Mouse (Mus musculus): ENCODE data around the gene Hrh2. TPM values are rescaled to one million over a fixed set of nuclear protein-coding genes. Genes with fewer than 3 reads are reported as not detected.

The Hrh2 gene
- polyA plus RNA-seq, 1 experiment from 2014 or later: 0.09 TPM

- Histone ChIP-seq H3K27ac (ENCODE audit: low read length) (no peak overlapping the region), H3K4me2 (ENCODE audit: low read depth, low read length) (no peak overlapping the region), H3K9me3 (ENCODE audit: control insufficient read depth, low read length) (no peaks in the 10 kb centered on the region), H3K9ac (ENCODE audit: low read depth, low read length) (no peak overlapping the region), H3K27me3 (replicated peaks; ENCODE audit: control insufficient read depth, insufficient read depth, low read length) (no peaks in the 10 kb centered on the region), H3K4me1 (ENCODE audit: control insufficient read depth, insufficient read depth, low read length) (no peaks in the 10 kb centered on the region), H3K36me3 (ENCODE audit: control insufficient read depth, insufficient read depth, low read length) (no peaks in the 10 kb centered on the region), H3K4me3 (ENCODE audit: low read length) (no peak overlapping the region)
- WGBS: 90% methylated on average over 4 of the region's 4 CpGs
- ATAC-seq: no peak
Observed at GRCm38 (mm10) chr13:54181947-54182346, 10.0 kb upstream of the Hrh2 start.

- WGBS: 83% methylated on average over 5 of the region's 5 CpGs
Observed at GRCm38 (mm10) chr13:54186394-54186793, 5.5 kb upstream of the Hrh2 start.

GRCm38 (mm10) chr13:54188190-54188706 is 3.7 kb upstream of the Hrh2 start:
- no peak overlapping the region for H3K4me3 ChIP-seq (ENCODE audit: low read length)
- H3K27ac ChIP-seq (ENCODE audit: low read length): no peak overlapping the region
- peaks cover 10% of the 10 kb centered on the region for H3K27me3 ChIP-seq (replicated peaks; ENCODE audit: control insufficient read depth, insufficient read depth, low read length)
- no peaks in the 10 kb centered on the region for H3K9me3 ChIP-seq (ENCODE audit: control insufficient read depth, low read length)
- 79% methylated on average over 7 of the region's 7 CpGs for WGBS
- H3K9ac ChIP-seq (ENCODE audit: low read depth, low read length): no peak overlapping the region
- ATAC-seq: no peak
- no peaks in the 10 kb centered on the region for H3K36me3 ChIP-seq (ENCODE audit: control insufficient read depth, insufficient read depth, low read length)
- no peaks in the 10 kb centered on the region for H3K4me1 ChIP-seq (ENCODE audit: control insufficient read depth, insufficient read depth, low read length)
- H3K4me2 ChIP-seq (ENCODE audit: low read depth, low read length): no peak overlapping the region

More at GRCm38 (mm10) chr13:54186394-54186793, 5.5 kb upstream of the Hrh2 start:
- no peak for ATAC-seq
- H3K27me3 ChIP-seq (replicated peaks; ENCODE audit: control insufficient read depth, insufficient read depth, low read length): 0 out of 2 replicates have a peak, but pooled peaks cover 3% of the 10 kb centered on the region
- no peak overlapping the region for H3K4me2 ChIP-seq (ENCODE audit: low read depth, low read length)
- H3K9ac ChIP-seq (ENCODE audit: low read depth, low read length): no peak overlapping the region
- H3K4me1 ChIP-seq (ENCODE audit: control insufficient read depth, insufficient read depth, low read length): no peaks in the 10 kb centered on the region
- H3K36me3 ChIP-seq (ENCODE audit: control insufficient read depth, insufficient read depth, low read length): no peaks in the 10 kb centered on the region
- no peak overlapping the region for H3K4me3 ChIP-seq (ENCODE audit: low read length)
- no peak overlapping the region for H3K27ac ChIP-seq (ENCODE audit: low read length)
- no peaks in the 10 kb centered on the region for H3K9me3 ChIP-seq (ENCODE audit: control insufficient read depth, low read length)

- Histone ChIP-seq H3K4me3 (ENCODE audit: low read length) (no peak overlapping the region), H3K36me3 (ENCODE audit: control insufficient read depth, insufficient read depth, low read length) (no peaks in the 10 kb centered on the region), H3K27ac (ENCODE audit: low read length) (no peak overlapping the region), H3K9ac (ENCODE audit: low read depth, low read length) (no peak overlapping the region), H3K4me2 (ENCODE audit: low read depth, low read length) (no peak overlapping the region), H3K27me3 (replicated peaks; ENCODE audit: control insufficient read depth, insufficient read depth, low read length) (peaks cover 10% of the 10 kb centered on the region), H3K4me1 (ENCODE audit: control insufficient read depth, insufficient read depth, low read length) (no peaks in the 10 kb centered on the region), H3K9me3 (ENCODE audit: control insufficient read depth, low read length) (no peaks in the 10 kb centered on the region)
- 77% methylated on average over 14 of the region's 14 CpGs for WGBS
- ATAC-seq: no peak
Observed at GRCm38 (mm10) chr13:54189896-54190295, 2.0 kb upstream of the Hrh2 start.

- Histone ChIP-seq H3K27me3 (replicated peaks; ENCODE audit: control insufficient read depth, insufficient read depth, low read length) (peaks cover 10% of the 10 kb centered on the region), H3K27ac (ENCODE audit: low read length) (no peak overlapping the region), H3K36me3 (ENCODE audit: control insufficient read depth, insufficient read depth, low read length) (no peaks in the 10 kb centered on the region), H3K9me3 (ENCODE audit: control insufficient read depth, low read length) (no peaks in the 10 kb centered on the region), H3K4me2 (ENCODE audit: low read depth, low read length) (no peak overlapping the region), H3K9ac (ENCODE audit: low read depth, low read length) (no peak overlapping the region), H3K4me3 (ENCODE audit: low read length) (no peak overlapping the region), H3K4me1 (ENCODE audit: control insufficient read depth, insufficient read depth, low read length) (no peaks in the 10 kb centered on the region)
- 64% methylated on average over 3 of the region's 3 CpGs for WGBS
- no peak for ATAC-seq
Observed at GRCm38 (mm10) chr13:54191181-54191580, 748 bp upstream of the Hrh2 start.

GRCm38 (mm10) chr13:54193580-54193979 is 1.7 kb downstream of the Hrh2 start:
- H3K27me3 ChIP-seq (replicated peaks; ENCODE audit: control insufficient read depth, insufficient read depth, low read length): peaks cover 10% of the 10 kb centered on the region
- no peak overlapping the region for H3K27ac ChIP-seq (ENCODE audit: low read length)
- no peak overlapping the region for H3K4me3 ChIP-seq (ENCODE audit: low read length)
- no peak overlapping the region for H3K4me2 ChIP-seq (ENCODE audit: low read depth, low read length)
- no peak for ATAC-seq
- no peaks in the 10 kb centered on the region for H3K9me3 ChIP-seq (ENCODE audit: control insufficient read depth, low read length)
- H3K9ac ChIP-seq (ENCODE audit: low read depth, low read length): no peak overlapping the region
- H3K4me1 ChIP-seq (ENCODE audit: control insufficient read depth, insufficient read depth, low read length): no peaks in the 10 kb centered on the region
- WGBS: 44% methylated on average over 5 of the region's 5 CpGs
- no peaks in the 10 kb centered on the region for H3K36me3 ChIP-seq (ENCODE audit: control insufficient read depth, insufficient read depth, low read length)

- WGBS: 56% methylated on average over 9 of the region's 9 CpGs
Observed at GRCm38 (mm10) chr13:54199000-54199399, 7.1 kb downstream of the Hrh2 start.

GRCm38 (mm10) chr13:54202458-54202857 is 10.5 kb downstream of the Hrh2 start:
- H3K4me2 ChIP-seq (ENCODE audit: low read depth, low read length): no peak overlapping the region
- no peak overlapping the region for H3K4me3 ChIP-seq (ENCODE audit: low read length)
- H3K4me1 ChIP-seq (ENCODE audit: control insufficient read depth, insufficient read depth, low read length): no peaks in the 10 kb centered on the region
- no peaks in the 10 kb centered on the region for H3K27me3 ChIP-seq (replicated peaks; ENCODE audit: control insufficient read depth, insufficient read depth, low read length)
- no peak overlapping the region for H3K9ac ChIP-seq (ENCODE audit: low read depth, low read length)
- H3K27ac ChIP-seq (ENCODE audit: low read length): no peak overlapping the region
- no peaks in the 10 kb centered on the region for H3K36me3 ChIP-seq (ENCODE audit: control insufficient read depth, insufficient read depth, low read length)
- ATAC-seq: no peak
- H3K9me3 ChIP-seq (ENCODE audit: control insufficient read depth, low read length): no peaks in the 10 kb centered on the region
- WGBS: 76% methylated on average over 8 of the region's 8 CpGs

More at GRCm38 (mm10) chr13:54199000-54199399, 7.1 kb downstream of the Hrh2 start:
- no peaks in the 10 kb centered on the region for H3K4me1 ChIP-seq (ENCODE audit: control insufficient read depth, insufficient read depth, low read length)
- H3K27ac ChIP-seq (ENCODE audit: low read length): no peak overlapping the region
- H3K9me3 ChIP-seq (ENCODE audit: control insufficient read depth, low read length): no peaks in the 10 kb centered on the region
- no peaks in the 10 kb centered on the region; the same call in 1 of the 2 replicates for H3K27me3 ChIP-seq (replicated peaks; ENCODE audit: control insufficient read depth, insufficient read depth, low read length)
- no peak overlapping the region for H3K4me3 ChIP-seq (ENCODE audit: low read length)
- H3K4me2 ChIP-seq (ENCODE audit: low read depth, low read length): no peak overlapping the region
- H3K9ac ChIP-seq (ENCODE audit: low read depth, low read length): no peak overlapping the region
- no peaks in the 10 kb centered on the region for H3K36me3 ChIP-seq (ENCODE audit: control insufficient read depth, insufficient read depth, low read length)
- no peak for ATAC-seq

GRCm38 (mm10) chr13:54203419-54203818 is 11.5 kb downstream of the Hrh2 start:
- no peak overlapping the region for H3K4me3 ChIP-seq (ENCODE audit: low read length)
- H3K9me3 ChIP-seq (ENCODE audit: control insufficient read depth, low read length): no peaks in the 10 kb centered on the region
- no peak overlapping the region for H3K9ac ChIP-seq (ENCODE audit: low read depth, low read length)
- H3K4me1 ChIP-seq (ENCODE audit: control insufficient read depth, insufficient read depth, low read length): no peaks in the 10 kb centered on the region
- H3K36me3 ChIP-seq (ENCODE audit: control insufficient read depth, insufficient read depth, low read length): no peaks in the 10 kb centered on the region
- ATAC-seq: no peak
- H3K27ac ChIP-seq (ENCODE audit: low read length): no peak overlapping the region
- H3K4me2 ChIP-seq (ENCODE audit: low read depth, low read length): no peak overlapping the region
- H3K27me3 ChIP-seq (replicated peaks; ENCODE audit: control insufficient read depth, insufficient read depth, low read length): no peaks in the 10 kb centered on the region
- 80% methylated on average over 2 of the region's 2 CpGs for WGBS

GRCm38 (mm10) chr13:54205195-54205594 is 13.3 kb downstream of the Hrh2 start:
- 77% methylated on average over 7 of the region's 7 CpGs for WGBS
- no peak for ATAC-seq
- H3K4me1 ChIP-seq (ENCODE audit: control insufficient read depth, insufficient read depth, low read length): no peaks in the 10 kb centered on the region

More at GRCm38 (mm10) chr13:54205195-54205594, 13.3 kb downstream of the Hrh2 start:
- Histone ChIP-seq H3K9me3 (ENCODE audit: control insufficient read depth, low read length) (no peaks in the 10 kb centered on the region), H3K9ac (ENCODE audit: low read depth, low read length) (no peak overlapping the region), H3K36me3 (ENCODE audit: control insufficient read depth, insufficient read depth, low read length) (no peaks in the 10 kb centered on the region), H3K27me3 (replicated peaks; ENCODE audit: control insufficient read depth, insufficient read depth, low read length) (no peaks in the 10 kb centered on the region), H3K4me2 (ENCODE audit: low read depth, low read length) (no peak overlapping the region), H3K27ac (ENCODE audit: low read length) (no peak overlapping the region), H3K4me3 (ENCODE audit: low read length) (no peak overlapping the region)
